Mouse (Mus musculus) stomach, embryonic 16.5 days (tissue): ENCODE measurements around the gene Camk2n1. TPM values are rescaled to one million over a fixed set of nuclear protein-coding genes. Genes with fewer than 3 reads are reported as not detected.

ENCODE experiments used
- polyA plus RNA-seq: library from polyadenylated mRNA; unstranded; fragments of >200 nt; fragmentation: Nextera tagmentation; extraction: Ambion mirVana; gene quantifications from 2 replicates; pipeline ENCODE4 v1.2.1, GENCODE M21; 2015

Gene Camk2n1
- polyA plus RNA-seq, 1 experiment from 2014 or later, result 2.8 TPM

Other genes starting within 250 kb of the Camk2n1 start
- 131 and 141 TPM in 2 replicates for gene Hp1bp3, start 238.0 kb upstream of the Camk2n1 start, polyA plus RNA-seq
- 0.46 and 0.82 TPM in 2 replicates for gene Sh2d5, start 203.9 kb upstream of the Camk2n1 start, polyA plus RNA-seq
- gene Kif17, start 203.9 kb upstream of the Camk2n1 start, polyA plus RNA-seq, result 1.5 and 1.9 TPM in 2 replicates
- 418 and 440 TPM in 2 replicates for gene Ddost, start 149.6 kb upstream of the Camk2n1 start, polyA plus RNA-seq
- gene Pink1, start 128.0 kb upstream of the Camk2n1 start, polyA plus RNA-seq, result 33.0 and 34.2 TPM in 2 replicates
- gene Cda, start 86.3 kb upstream of the Camk2n1 start, polyA plus RNA-seq, result 12.6 and 14.9 TPM in 2 replicates
- gene Fam43b, start 57.8 kb upstream of the Camk2n1 start, polyA plus RNA-seq, result not detected in 2 replicates
- 18.6 and 22.2 TPM in 2 replicates for gene Mul1, start 19.6 kb upstream of the Camk2n1 start, polyA plus RNA-seq
- 0.34 and 0.52 TPM in 2 replicates for gene Vwa5b1, start 181.6 kb downstream of the Camk2n1 start, polyA plus RNA-seq